Mouse (Mus musculus) cerebellum, adult 9-11 months (tissue): Measurements from ENCODE around the gene Epb41.

Experiments used
- DNase-seq: peaks from one replicate; pipeline ENCODE4 v3.0.0; 2022

The Epb41 gene

DNA sequence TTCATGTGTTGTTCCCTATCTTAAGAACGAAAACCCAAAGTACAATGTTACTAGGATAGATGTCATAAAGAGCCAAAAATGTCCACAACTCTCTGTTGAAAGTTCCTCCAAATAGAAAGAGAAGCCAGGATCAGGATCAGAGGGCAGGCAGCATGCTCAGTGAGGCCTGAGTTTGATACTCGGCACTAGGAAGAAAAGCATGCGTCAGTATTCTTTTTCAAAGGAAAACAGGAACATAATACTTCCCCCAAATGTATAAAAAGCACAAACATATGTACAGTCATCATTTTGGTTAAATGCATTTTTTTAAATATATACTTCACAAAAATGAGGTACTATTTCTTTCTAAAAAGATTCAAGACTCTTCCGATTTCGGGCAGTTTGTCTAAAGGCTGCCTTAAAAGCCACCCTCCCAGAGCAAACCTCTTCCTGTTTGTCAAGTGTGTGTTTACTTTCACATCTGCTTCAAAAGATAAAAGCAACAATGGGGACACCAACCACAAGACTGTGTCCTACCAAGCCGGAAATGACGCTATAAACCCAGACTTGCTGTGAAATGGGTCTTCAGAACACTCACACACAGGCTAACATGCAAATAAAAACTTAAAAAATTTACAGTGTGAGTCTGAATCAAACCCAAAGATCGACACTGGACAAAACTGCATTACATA lies 35.0 kb downstream of the Epb41 start:
- DNase-seq, result no peak

DNA sequence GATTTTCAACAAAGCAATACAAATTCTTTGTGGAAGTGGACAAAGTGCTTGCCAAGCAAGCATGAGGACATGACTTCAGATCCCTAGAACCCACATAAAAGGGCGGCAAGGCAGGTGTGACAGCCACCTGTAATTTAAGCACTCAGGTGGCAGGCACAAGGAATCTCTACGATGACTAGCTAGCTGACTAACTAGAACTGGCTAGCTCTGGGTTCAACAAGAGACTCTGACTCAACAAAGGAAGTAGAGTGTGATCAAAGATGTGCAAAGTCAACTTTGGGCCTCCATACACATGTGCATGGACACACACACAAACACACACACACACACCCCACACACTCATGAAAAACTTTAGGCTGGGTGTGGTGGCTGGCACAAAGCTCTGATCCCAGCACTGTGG lies 35.6 kb downstream of the Epb41 start:
- no peak for DNase-seq

GRCm38 (mm10) chr4:132038809-132039208 lies 36.3 kb downstream of the Epb41 start:
- no peak for DNase-seq

DNA sequence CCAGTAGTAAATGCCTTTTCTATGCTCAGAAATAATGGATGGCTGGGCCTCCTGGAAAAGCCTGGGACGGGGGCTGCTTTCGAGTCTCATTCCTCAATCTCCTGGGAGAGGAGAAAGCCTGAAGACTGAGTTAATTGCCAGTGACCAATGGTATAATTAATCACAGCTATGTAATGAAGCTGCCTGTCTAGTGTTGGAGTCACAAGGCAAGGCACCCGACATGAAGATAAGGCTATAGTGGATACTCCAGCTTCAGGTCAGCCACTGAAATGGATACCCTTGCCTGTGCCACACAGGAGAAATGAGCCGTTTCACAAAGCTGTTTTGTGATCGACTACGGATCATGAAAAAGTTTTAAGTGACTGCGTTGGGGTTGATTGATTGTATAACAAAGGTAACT lies 37.1 kb downstream of the Epb41 start:
- DNase-seq, result no peak

DNA sequence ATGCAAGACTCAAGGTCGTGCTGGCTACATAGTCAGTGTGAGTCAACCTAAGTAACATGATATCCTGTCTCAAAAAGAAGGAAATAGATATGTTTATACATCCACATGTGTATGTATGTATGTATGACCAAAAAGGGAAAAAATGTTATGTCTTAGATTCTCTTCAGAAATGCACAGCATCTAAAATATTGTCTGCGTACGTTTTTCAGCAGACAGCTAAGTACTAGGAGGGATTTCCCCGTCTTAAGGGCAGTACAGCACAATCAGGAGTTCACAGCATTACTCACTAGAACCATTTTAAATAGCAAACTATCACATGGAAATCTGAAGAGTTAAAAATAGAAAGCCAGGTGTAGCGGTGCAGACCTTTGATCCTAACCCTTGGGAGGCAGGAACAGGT lies 38.0 kb downstream of the Epb41 start:
- DNase-seq, result no peak

DNA sequence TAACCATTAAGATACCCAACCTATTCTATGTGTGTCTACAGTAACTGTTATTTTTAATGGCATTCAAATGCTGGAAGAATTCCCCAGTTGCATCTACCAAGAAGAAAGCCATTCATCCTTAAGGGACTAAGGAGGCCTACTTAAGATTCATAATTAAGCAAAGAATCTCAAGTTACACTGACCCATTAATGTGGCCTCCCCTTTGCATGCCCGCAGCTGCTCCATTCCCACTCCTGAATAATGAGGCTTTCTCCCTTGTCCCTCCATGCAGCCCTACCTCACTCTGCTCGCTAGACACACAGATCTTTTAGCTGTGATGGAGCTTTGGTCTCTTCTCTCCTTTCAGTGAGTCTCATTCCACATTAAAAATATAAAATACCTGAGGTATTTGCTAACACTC lies 40.9 kb downstream of the Epb41 start:
- DNase-seq, result no peak

DNA sequence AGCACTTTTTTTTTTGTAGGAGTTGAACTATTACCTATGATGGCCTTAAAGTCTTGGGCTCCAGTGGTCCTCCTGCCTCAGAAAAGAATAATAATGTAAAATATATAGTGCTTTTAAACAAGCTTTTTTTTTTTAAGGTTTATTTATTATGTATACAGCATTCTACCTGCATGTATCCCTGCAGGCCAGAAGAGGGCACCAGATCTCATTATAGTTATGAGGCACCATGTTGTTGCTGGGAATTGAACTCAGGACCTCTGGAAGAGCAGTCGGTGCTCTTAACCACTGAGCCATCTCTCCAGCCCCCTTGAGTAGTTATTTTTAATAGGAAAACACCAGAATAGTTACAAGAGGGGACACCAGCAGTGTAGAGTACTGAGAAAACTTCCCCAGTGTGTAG lies 41.9 kb downstream of the Epb41 start:
- no peak for DNase-seq

DNA sequence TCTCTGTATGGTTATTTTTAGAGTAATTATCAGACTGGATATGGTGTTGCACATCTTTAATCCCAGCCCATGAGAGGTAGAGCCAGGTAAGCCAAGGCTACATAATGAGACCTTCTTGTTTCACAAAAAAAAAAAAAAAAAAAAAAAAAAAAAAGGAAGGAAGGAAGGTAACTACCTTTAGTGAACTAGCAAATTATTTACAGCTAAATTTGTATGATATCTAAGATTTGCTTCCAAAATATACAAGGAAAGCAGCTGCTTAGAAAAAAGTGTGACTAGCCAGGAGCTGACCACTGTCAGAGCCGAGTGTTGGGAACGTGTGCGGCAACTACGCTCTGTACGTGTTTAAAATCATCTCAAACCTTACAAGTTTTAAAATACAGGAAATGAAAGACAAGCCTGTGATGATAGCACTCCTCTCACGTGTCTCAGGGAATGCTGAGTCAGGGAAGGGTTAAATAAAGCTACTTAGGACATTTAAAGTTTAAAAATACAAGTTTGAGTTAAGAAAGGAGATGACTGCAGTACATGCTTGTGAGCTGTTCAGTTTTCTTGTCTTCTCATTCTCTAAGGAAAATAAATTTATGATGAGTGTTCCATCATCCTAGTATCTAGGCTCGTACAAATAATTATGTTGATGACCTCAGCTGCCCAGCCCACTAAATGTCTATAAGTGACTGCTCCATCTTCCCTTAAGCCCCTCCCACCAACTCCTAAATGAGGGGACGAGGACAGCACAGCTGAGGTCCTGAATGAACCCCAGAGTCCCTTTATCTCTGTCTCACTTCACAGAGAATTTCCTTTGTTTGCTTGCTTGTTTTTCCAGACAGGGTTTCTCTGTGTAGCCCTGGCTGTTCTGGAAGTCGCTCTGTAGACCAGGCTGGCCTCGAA lies 45.0 kb downstream of the Epb41 start:
- no peak for DNase-seq

GRCm38 (mm10) chr4:132027806-132028205 lies 47.3 kb downstream of the Epb41 start:
- no peak for DNase-seq

DNA sequence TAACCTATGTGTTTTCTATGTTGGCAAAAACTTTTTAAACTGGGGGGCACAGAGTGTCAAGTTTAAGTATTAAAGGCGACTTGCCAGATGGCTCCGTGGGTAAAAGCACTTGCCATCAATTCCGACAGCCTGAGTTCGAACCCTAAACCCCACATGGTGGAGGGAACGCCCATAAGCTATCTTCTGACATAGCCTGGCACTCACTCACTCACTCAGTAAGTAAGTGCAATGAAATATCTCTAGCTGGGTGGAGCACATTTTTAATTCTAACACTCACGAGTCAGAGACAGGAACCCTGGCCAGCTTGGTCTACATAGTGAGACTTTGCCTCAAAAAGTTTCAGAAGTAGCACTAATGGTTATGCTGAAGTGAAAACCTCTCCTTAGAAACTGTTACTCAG lies 48.0 kb downstream of the Epb41 start:
- DNase-seq, result no peak

- no peak for DNase-seq
Measured at GRCm38 (mm10) chr4:132025738-132026527, 49.2 kb downstream of the Epb41 start.

- DNase-seq, result no peak
Measured at GRCm38 (mm10) chr4:132025264-132025663, 49.9 kb downstream of the Epb41 start.

GRCm38 (mm10) chr4:132023816-132024215 lies 51.3 kb downstream of the Epb41 start:
- no peak for DNase-seq

GRCm38 (mm10) chr4:132022639-132023038 lies 52.5 kb downstream of the Epb41 start:
- DNase-seq, result no peak

- DNase-seq, result no peak
Measured at GRCm38 (mm10) chr4:132021883-132022282, 53.2 kb downstream of the Epb41 start.

DNA sequence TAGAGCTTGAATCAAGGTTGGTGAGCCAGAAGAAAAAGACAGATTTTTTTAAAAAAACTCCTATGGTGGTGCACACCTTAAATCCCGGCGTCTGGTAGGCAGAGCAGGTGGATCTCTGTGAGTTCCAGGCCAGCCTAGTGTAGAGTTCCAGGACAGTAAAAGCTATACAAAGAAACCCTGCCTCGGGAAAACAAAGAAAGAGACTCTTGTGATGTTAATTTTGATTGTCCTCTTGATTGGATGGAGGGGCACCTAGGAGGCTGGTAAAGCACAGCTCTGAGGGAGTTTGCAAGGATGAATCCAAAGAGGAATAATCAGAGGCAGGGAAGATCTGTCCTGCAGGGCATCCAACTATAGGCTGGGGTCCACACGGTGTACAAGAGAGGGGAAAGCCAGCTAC lies 56.6 kb downstream of the Epb41 start:
- no peak for DNase-seq

DNA sequence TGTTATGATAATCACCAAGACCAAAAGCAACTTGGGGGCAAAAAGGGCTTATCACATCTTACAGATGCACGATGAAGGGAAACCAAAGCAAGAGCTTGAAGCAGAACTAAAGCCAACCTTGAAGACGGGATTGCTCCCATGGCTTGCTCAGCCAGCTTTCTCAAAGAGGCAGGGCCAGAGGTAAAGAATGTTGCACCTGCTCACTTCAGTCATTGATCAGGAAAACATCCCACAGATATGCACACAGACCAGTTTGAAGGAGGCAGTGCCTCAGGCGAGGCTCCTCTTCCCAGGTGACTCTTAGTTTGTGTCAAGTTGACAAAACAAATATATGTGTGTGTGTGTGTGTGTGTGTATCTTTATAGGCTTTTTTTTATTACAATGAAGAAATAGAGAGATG lies 59.7 kb downstream of the Epb41 start:
- DNase-seq, result no peak

DNA sequence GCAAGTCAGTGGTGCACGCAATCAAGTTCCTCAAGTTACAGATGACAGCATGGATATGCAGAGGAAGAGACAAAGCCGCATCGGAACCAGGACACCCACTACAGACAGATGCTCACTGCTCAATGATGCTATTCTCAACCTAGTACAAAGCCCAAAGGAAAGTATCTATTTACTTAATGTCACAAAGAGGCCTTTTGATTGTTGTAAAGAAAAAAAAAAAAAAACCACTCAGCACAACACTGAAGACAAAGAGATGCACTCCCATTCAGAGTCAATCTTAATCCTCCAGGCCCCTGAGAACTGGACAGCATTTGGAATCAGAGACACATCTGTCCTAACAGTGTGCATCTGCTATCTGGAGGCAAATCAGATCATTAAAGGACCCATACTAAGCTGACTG lies 63.5 kb downstream of the Epb41 start:
- no peak for DNase-seq

GRCm38 (mm10) chr4:132010416-132010815 lies 64.7 kb downstream of the Epb41 start:
- no peak for DNase-seq

- no peak for DNase-seq
Measured at GRCm38 (mm10) chr4:132008191-132008590, 66.9 kb downstream of the Epb41 start.

DNA sequence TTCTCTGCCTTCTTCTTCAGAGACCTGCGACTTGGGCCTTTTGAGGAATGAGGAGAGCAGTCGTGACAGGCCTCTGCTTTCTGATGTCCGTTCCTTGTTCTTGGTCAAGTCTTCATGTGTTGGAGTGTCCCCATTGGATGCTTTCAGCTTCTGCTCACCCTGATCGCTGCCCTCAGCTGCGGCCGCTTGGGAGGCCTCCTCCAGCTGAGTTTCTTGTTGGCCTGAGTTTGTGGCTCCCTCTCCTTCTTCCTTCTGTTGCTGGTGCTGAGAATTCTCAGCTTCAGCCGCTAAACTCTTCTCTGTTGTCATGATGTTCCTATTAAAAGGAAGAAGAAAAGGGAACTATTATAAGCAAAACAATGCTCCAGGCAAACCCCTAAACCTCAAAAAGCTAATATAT lies 68.0 kb downstream of the Epb41 start:
- no peak for DNase-seq

- DNase-seq, result no peak
Measured at GRCm38 (mm10) chr4:131998641-131999040, 76.5 kb downstream of the Epb41 start.

DNA sequence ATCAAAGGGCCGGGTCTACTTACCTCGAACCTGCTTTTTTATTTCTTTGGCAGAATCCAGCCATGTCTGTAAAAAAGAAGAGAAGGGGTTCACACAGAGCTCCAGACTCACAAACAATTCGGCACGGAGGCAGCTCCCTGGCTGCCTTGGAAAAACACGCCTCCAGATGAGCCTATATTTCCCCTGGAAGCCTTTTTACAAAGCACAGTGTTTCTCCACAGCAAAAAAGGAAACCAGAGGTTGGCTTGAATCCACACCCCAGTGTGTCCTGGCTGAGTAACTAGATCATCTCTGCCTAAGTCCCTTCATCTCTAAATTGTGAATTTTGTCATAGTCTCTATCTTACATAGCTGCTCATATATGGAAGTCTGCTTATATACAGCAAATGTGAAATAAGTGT lies 77.6 kb downstream of the Epb41 start:
- DNase-seq, result no peak

DNA sequence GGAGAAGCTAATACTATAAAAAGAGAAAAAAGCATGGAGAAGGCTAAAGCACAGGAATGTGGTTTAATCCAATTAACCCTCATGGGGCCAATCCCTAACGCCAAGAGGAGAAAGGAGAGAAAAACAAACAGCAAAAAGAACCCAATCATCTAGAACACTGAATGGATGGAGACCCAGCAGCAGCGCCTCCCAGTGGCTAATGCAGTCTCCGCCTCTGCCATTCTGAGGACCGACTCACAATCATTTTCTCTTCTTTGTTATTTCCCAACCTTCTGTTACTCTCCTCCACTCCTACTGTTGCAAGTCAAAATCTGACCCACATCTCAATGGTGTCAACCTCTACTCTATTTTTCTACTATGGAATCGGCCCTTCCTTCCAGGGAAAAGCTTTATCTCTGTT lies 78.1 kb downstream of the Epb41 start:
- DNase-seq, result no peak
